ENCODE assay signal across 23 mouse cellular contexts in the genomic region with DNA sequence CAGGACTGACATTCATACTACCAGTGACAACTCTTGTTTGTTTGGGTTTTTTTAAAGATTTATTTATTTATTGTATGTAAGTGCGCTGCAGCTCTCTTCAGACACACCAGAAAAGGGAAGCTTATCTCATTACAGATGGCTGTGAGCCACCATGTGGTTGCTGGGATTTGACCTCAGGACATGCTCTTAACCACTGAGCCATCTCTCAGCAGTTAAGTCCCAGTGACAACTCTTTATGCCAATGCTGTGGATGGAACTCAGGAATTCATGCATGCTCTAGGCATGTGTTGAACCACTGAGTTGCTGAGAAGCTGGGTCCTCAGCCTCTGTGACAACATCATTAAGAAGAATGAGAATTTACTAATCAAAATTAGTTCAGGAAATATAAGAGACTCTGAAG. TPM values are rescaled to one million over a fixed set of nuclear protein-coding genes. Genes with fewer than 3 reads are reported as not detected.
DNase-seq lines count a peak whose midpoint lies in the region; ATAC-seq lines count a peak whose summit lies in the region.
"Had no signal": no experiment of that assay in that cellular context is flagged by ENCODE, and none has a peak within 500 bp of the region (broad histone marks: within the 10 kb centered on the region; RNA-seq: fewer than 3 reads in every experiment).

No protein-coding gene starts in this region.

- no peak for DNase-seq in heart, postnatal 25 days (ENCODE audit: low spot score)
- no peak for DNase-seq in layer of hippocampus, postnatal 25 days (ENCODE audit: extremely low spot score in 1 of 2, low spot score in 1 of 2)
- no peak for DNase-seq in layer of hippocampus, adult 8-10 months (ENCODE audit: low spot score in 2 of 2)
- DNase-seq: adrenal gland, adult 8-10 months; adrenal gland, postnatal 14 days; adrenal gland, postnatal 36 days; B cell, adult 2 months; cerebellum, adult 11-12 months; cerebellum, adult 2 months; cerebellum, adult 9-10 months; cerebellum, postnatal 14 days; cerebellum, postnatal 36 days; forebrain, postnatal 0 days had no signal

- peak; percentile 80 for ATAC-seq in common myeloid progenitor, adult 5-6 weeks (replicated peaks; ENCODE audit: low read depth, poor library complexity, severe bottlenecking)
- ATAC-seq in hematopoietic stem cell, adult 5-6 weeks (replicated peaks in 1 of 2; ENCODE audit: insufficient read depth in 1 of 2, low FRiP score in 2 of 2, low TSS enrichment in 1 of 2, low read depth in 1 of 2, poor library complexity in 2 of 2, severe bottlenecking in 2 of 2), result peak; percentile 35 to 47; a peak in 3 of 4 replicates
- ATAC-seq: activated CD4-positive, CD25-positive, alpha-beta regulatory T cell, adult 4 months; CD4-positive, CD25-positive, alpha-beta regulatory T cell, adult 4 months; forebrain, embryonic 13.5 days; forebrain, embryonic 15.5 days; forebrain, postnatal 0 days; Patski had no signal

- intact Hi-C loops in heart, postnatal 25 days (cut with DNase I), result no loop called here

RNA-seq across cellular contexts. Expression of a gene that starts 12.4 kb away (rescaled TPM):
- 6.4 and 7.1 TPM in 2 replicates for total RNA-seq in common myeloid progenitor, adult 5-6 weeks (2017)
- 16.7 and 30.3 TPM in 2 replicates for total RNA-seq in hematopoietic stem cell, adult 5-6 weeks (2017)
- 10 to 100 TPM; 12.1 to 12.4 TPM for total RNA-seq in heart, postnatal 25 days (2021)
- 1 to 10 TPM; 2.0 to 2.2 TPM for total RNA-seq in layer of hippocampus, postnatal 25 days (2021)
- total RNA-seq in layer of hippocampus, adult 8-10 months (2022), result 1 to 10 TPM; 2.2 to 2.9 (median 2.5) TPM
- total RNA-seq: CH12.LX had no signal

RNA-seq across cellular contexts. Expression of a gene that starts 21.7 kb away (rescaled TPM):
- total RNA-seq in common myeloid progenitor, adult 5-6 weeks (2017), result not detected in 2 replicates
- total RNA-seq in hematopoietic stem cell, adult 5-6 weeks (2017), result not detected in 2 replicates
- total RNA-seq in heart, postnatal 25 days (2021), result not detected
- not detected for total RNA-seq in layer of hippocampus, postnatal 25 days (2021)
- total RNA-seq in layer of hippocampus, adult 8-10 months (2022), result not detected
- total RNA-seq: adrenal gland, adult 18-20 months; adrenal gland, adult 8-10 months; adrenal gland, postnatal 14 days; adrenal gland, postnatal 36 days; CH12.LX; forebrain, postnatal 0 days had no signal

RNA-seq across cellular contexts. Expression of a gene that starts 40.2 kb away (rescaled TPM):
- total RNA-seq in common myeloid progenitor, adult 5-6 weeks (2017), result not detected in 2 replicates
- total RNA-seq in hematopoietic stem cell, adult 5-6 weeks (2017), result not detected in 2 replicates
- total RNA-seq in heart, postnatal 25 days (2021), result not detected
- total RNA-seq in layer of hippocampus, postnatal 25 days (2021), result not detected
- total RNA-seq in layer of hippocampus, adult 8-10 months (2022), result not detected
- total RNA-seq: adrenal gland, adult 18-20 months; adrenal gland, adult 8-10 months; adrenal gland, postnatal 14 days; adrenal gland, postnatal 36 days; CH12.LX; forebrain, postnatal 0 days; G1E had no signal

RNA-seq across cellular contexts. Expression of a gene that starts 56.0 kb away (rescaled TPM):
- not detected in 2 replicates for total RNA-seq in common myeloid progenitor, adult 5-6 weeks (2017)
- total RNA-seq in hematopoietic stem cell, adult 5-6 weeks (2017), result not detected in 2 replicates
- total RNA-seq in heart, postnatal 25 days (2021), result not detected
- total RNA-seq in layer of hippocampus, postnatal 25 days (2021), result not detected
- total RNA-seq in layer of hippocampus, adult 8-10 months (2022), result not detected
- total RNA-seq: adrenal gland, adult 18-20 months; adrenal gland, adult 8-10 months; adrenal gland, postnatal 14 days; adrenal gland, postnatal 36 days; CH12.LX; forebrain, postnatal 0 days had no signal

RNA-seq across cellular contexts. Expression of a gene that starts 56.4 kb away (rescaled TPM):
- total RNA-seq in common myeloid progenitor, adult 5-6 weeks (2017), result not detected in 2 replicates
- not detected in 2 replicates for total RNA-seq in hematopoietic stem cell, adult 5-6 weeks (2017)
- total RNA-seq in heart, postnatal 25 days (2021), result not detected
- not detected for total RNA-seq in layer of hippocampus, postnatal 25 days (2021)
- not detected for total RNA-seq in layer of hippocampus, adult 8-10 months (2022)
- total RNA-seq: adrenal gland, adult 18-20 months; adrenal gland, postnatal 14 days; adrenal gland, postnatal 36 days; CH12.LX; forebrain, postnatal 0 days; G1E had no signal
